Mouse (Mus musculus) left cerebral cortex, adult 18-20 months (tissue): ENCODE measurements around the gene Eif3i. TPM values are rescaled to one million over a fixed set of nuclear protein-coding genes. Genes with fewer than 3 reads are reported as not detected.

Experiments
- DNase-seq, 2 experiments: peaks; one replicate each; pipeline ENCODE4 v3.0.0; 2021 to 2022; ENCODE audit warnings: low spot score in 2 of 2, mixed read lengths in 1 of 2
- microRNA-seq, 2 experiments: library from miRNA; unstranded; fragments of <30 nt; microRNA quantifications; one replicate each; pipeline ENCODE4 v1.2.0; 2021
- total RNA-seq, 2 experiments: library from RNA; stranded (reverse); gene quantifications; 2 replicates each; pipeline ENCODE4 v1.2.3; 2021

Eif3i gene
- total RNA-seq, 2 experiments from 2014 or later, result 124 to 128 TPM

DNA sequence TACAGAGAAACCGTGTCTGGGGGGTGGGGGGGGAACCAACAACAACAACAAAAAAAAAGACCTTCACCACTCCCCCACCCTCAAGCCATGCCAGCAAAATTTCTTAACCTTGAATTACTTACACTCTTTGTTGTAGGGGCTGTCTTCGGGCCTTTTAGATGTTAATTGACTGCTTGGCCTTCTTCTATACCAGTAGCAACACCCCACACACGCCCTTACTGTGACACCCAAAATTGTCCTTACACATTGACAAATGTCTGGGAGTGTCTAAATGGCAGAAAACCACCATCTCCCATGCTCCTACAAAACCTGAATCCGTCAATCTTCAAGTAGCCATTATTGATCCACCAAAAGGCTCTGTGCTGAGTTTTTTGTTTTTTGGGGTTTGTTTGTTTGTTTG is 56.3 kb downstream of the Eif3i start:
- DNase-seq, result no peak

- DNase-seq, result peak; percentile 92 to 94
These were observed 57.8 kb downstream of the Eif3i start, which contains the start of gene Hdac1 for GRCm38 (mm10) chr4:129542592-129543141. TSS of gene Hdac1 (minus strand) at chr4:129542713.

Small RNA genes within 50 kb of the gene (microRNA-seq; reads per million reads assigned to microRNA genes)
- gene Mir8119, result 0 reads per million in 2 experiments

Other genes starting within 250 kb of the Eif3i start
- 1 to 10 TPM; 4.8 to 5.0 TPM for gene Zbtb8a, start 222.5 kb downstream of the Eif3i start, total RNA-seq
- gene Zbtb8b, start 159.8 kb downstream of the Eif3i start, total RNA-seq, result 1 to 10 TPM; 6.2 to 7.2 TPM
- gene Bsdc1, start 139.1 kb downstream of the Eif3i start, total RNA-seq, result 10 to 100 TPM; 59.8 to 62.7 TPM
- not detected for gene Tssk3, start 109.6 kb downstream of the Eif3i start, total RNA-seq
- gene Fam229a, start 109.5 kb downstream of the Eif3i start, total RNA-seq, result under 1 TPM in 1 of 2 experiments, not detected in 1; 0.66 TPM
- 10 to 100 TPM; 58.3 to 84.6 TPM for gene Marcksl1, start 87.1 kb downstream of the Eif3i start, total RNA-seq
- 10 to 100 TPM; 21.5 to 22.7 TPM for gene Hdac1, start 57.9 kb downstream of the Eif3i start, total RNA-seq
- gene Lck, start 27.0 kb downstream of the Eif3i start, total RNA-seq, result 1 to 10 TPM; 1.2 to 4.4 TPM
- gene Fam167b, start 22.1 kb downstream of the Eif3i start, total RNA-seq, result under 1 TPM in 1 of 2 experiments, not detected in 1; 0.46 TPM
- 10 to 100 TPM; 89.2 to 90.1 TPM for gene Tmem234, start within 50 bp of the Eif3i start, total RNA-seq
- gene Dcdc2b, start 13.6 kb upstream of the Eif3i start, total RNA-seq, result 1 to 10 TPM; 4.1 to 4.5 TPM
- gene Iqcc, start 18.5 kb upstream of the Eif3i start, total RNA-seq, result 10 to 100 TPM; 25.9 to 27.2 TPM
- gene Ccdc28b, start 23.3 kb upstream of the Eif3i start, total RNA-seq, result 10 to 100 TPM; 45.9 to 53.5 TPM
- 10 to 100 TPM; 41.2 to 42.4 TPM for gene Txlna, start 40.4 kb upstream of the Eif3i start, total RNA-seq
- 10 to 100 TPM; 91.4 to 93.4 TPM for gene Kpna6, start 72.1 kb upstream of the Eif3i start, total RNA-seq
- gene Tmem39b, start 96.2 kb upstream of the Eif3i start, total RNA-seq, result 10 to 100 TPM; 14.5 to 14.9 TPM
- 10 to 100 TPM; 92.3 to 98.4 TPM for gene Khdrbs1, start 141.7 kb upstream of the Eif3i start, total RNA-seq
- 100 to 1,000 TPM; 137 to 141 TPM for gene Ptp4a2, start 210.6 kb upstream of the Eif3i start, total RNA-seq